ENCODE assay signal across 14 mouse cellular contexts in the genomic region with DNA sequence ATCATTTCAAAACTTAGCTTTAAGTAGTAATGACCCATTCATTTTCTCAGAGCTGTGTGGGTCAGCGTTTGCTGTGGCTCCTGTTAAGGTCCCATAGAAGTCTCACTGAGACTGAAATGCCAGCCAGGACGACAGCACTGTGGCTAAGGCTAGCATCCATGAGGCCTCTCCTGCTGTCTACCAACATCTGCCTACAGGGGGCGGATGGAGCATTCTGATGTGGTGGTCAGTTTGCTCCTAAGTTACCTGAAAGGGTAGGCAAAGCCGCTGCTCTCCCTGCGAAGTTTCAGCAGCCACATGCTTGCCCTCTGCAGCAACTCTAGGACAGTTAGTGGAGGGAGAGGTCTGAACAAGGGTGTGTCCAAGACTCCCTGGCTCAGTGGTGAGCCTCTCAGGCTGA. TPM values are rescaled to one million over a fixed set of nuclear protein-coding genes. Genes with fewer than 3 reads are reported as not detected.
A peak's percentile ranks its signal among the peaks of the same experiment; 100 is the strongest.
DNase-seq lines count a peak whose midpoint lies in the region; ATAC-seq and TF ChIP-seq lines count a peak whose summit lies in the region.
"Had no signal": no experiment of that assay in that cellular context is flagged by ENCODE, and none has a peak within 500 bp of the region (broad histone marks: within the 10 kb centered on the region; RNA-seq: fewer than 3 reads in every experiment).

No protein-coding gene starts in this region.

- H3K4me1 ChIP-seq in heart, embryonic 12.5 days (replicated peaks) = peaks cover 20% of the 10 kb centered on the region
- no peaks in the 10 kb centered on the region for H3K4me1 ChIP-seq in liver, postnatal 0 days (ENCODE audit: insufficient read depth)
- no peaks in the 10 kb centered on the region; the same call in 1 of the 2 replicates for H3K4me1 ChIP-seq in liver, embryonic 11.5 days (replicated peaks; ENCODE audit: control insufficient read depth, insufficient read depth, low read length)
- H3K4me1 ChIP-seq in cortical plate, adult 2 months (ENCODE audit: control insufficient read depth, insufficient read depth, low read length) = no peaks in the 10 kb centered on the region; the same call in 1 of the 2 replicates
- H3K4me1 ChIP-seq: stomach, embryonic 15.5 days had no signal

- H3K36me3 ChIP-seq in heart, embryonic 12.5 days = peaks cover 84% of the 10 kb centered on the region
- peaks cover 64% of the 10 kb centered on the region for H3K36me3 ChIP-seq in liver, postnatal 0 days (replicated peaks; ENCODE audit: insufficient read depth, low read length)
- H3K36me3 ChIP-seq in liver, embryonic 11.5 days (ENCODE audit: control insufficient read depth, insufficient read depth, low read length) = peaks cover 58% of the 10 kb centered on the region

- WGBS in heart, embryonic 12.5 days = 64% methylated on average over 5 of the region's 5 CpGs
- 62% methylated on average over 5 of the region's 5 CpGs for WGBS in liver, postnatal 0 days (ENCODE audit: insufficient replicate concordance)
- WGBS in liver, embryonic 11.5 days = 63% methylated on average over 5 of the region's 5 CpGs

- no peak overlapping the region for H3K27ac ChIP-seq in heart, embryonic 12.5 days (ENCODE audit: poor library complexity, severe bottlenecking)
- H3K27ac ChIP-seq in liver, postnatal 0 days (ENCODE audit: low read depth) = no peak overlapping the region
- H3K27ac ChIP-seq in liver, embryonic 11.5 days (ENCODE audit: low read depth, low read length) = no peak overlapping the region
- H3K27ac ChIP-seq in cortical plate, adult 2 months (ENCODE audit: insufficient read depth, low read length) = no peak overlapping the region
- H3K27ac ChIP-seq: heart, embryonic 13.5 days; limb, embryonic 12.5 days; stomach, embryonic 15.5 days had no signal

- H3K9me3 ChIP-seq in heart, embryonic 12.5 days (replicated peaks) = no peaks in the 10 kb centered on the region
- no peaks in the 10 kb centered on the region for H3K9me3 ChIP-seq in liver, postnatal 0 days (ENCODE audit: low read length)
- no peaks in the 10 kb centered on the region for H3K9me3 ChIP-seq in liver, embryonic 11.5 days (ENCODE audit: control insufficient read depth, low read length)
- H3K9me3 ChIP-seq: G1E; heart, embryonic 13.5 days; limb, embryonic 12.5 days; stomach, embryonic 15.5 days had no signal

- no peaks in the 10 kb centered on the region for H3K27me3 ChIP-seq in heart, embryonic 12.5 days (replicated peaks)
- H3K27me3 ChIP-seq in liver, postnatal 0 days (ENCODE audit: insufficient read depth, low read length) = no peaks in the 10 kb centered on the region
- no peaks in the 10 kb centered on the region for H3K27me3 ChIP-seq in liver, embryonic 11.5 days (replicated peaks; ENCODE audit: control insufficient read depth, insufficient read depth, low read length)
- H3K27me3 ChIP-seq: heart, embryonic 13.5 days; limb, embryonic 12.5 days; stomach, embryonic 15.5 days had no signal

- ATAC-seq in heart, embryonic 12.5 days (ENCODE audit: insufficient number of reproducible peaks, low FRiP score) = no peak
- ATAC-seq in liver, postnatal 0 days = no peak
- ATAC-seq in liver, embryonic 11.5 days (replicated peaks; ENCODE audit: low FRiP score) = no peak

- no peak overlapping the region for H3K4me3 ChIP-seq in heart, embryonic 12.5 days
- no peak overlapping the region for H3K4me3 ChIP-seq in liver, postnatal 0 days (ENCODE audit: low read depth, low read length)
- H3K4me3 ChIP-seq in liver, embryonic 11.5 days (ENCODE audit: low read depth, low read length) = no peak overlapping the region
- H3K4me3 ChIP-seq in cortical plate, adult 2 months (ENCODE audit: insufficient read depth, low read length) = no peak overlapping the region
- H3K4me3 ChIP-seq: heart, embryonic 13.5 days; limb, embryonic 12.5 days; stomach, embryonic 15.5 days had no signal

- H3K9ac ChIP-seq in heart, embryonic 12.5 days = no peak overlapping the region
- no peak overlapping the region for H3K9ac ChIP-seq in liver, postnatal 0 days (replicated peaks)
- H3K9ac ChIP-seq in liver, embryonic 11.5 days (ENCODE audit: low read depth, low read length) = no peak overlapping the region
- H3K9ac ChIP-seq: heart, embryonic 13.5 days; limb, embryonic 12.5 days; stomach, embryonic 15.5 days had no signal

- no peak overlapping the region for H3K4me2 ChIP-seq in heart, embryonic 12.5 days
- no peak overlapping the region for H3K4me2 ChIP-seq in liver, postnatal 0 days (ENCODE audit: low read depth, low read length)
- no peak overlapping the region for H3K4me2 ChIP-seq in liver, embryonic 11.5 days
- H3K4me2 ChIP-seq: heart, embryonic 13.5 days; limb, embryonic 12.5 days; stomach, embryonic 15.5 days had no signal

- TF ChIP-seq CTCF in liver, postnatal 0 days (IDR thresholded peaks at IDR 0.05; ENCODE audit: low read depth) = peak; percentile 49
- TF ChIP-seq CTCF in cortical plate, adult 2 months (IDR thresholded peaks at IDR 0.05; ENCODE audit: extremely low read depth, insufficient read depth, low read length) = 0 out of 2 replicates have a peak, but pooled peaks have one; percentile 19

- TF ChIP-seq POLR2A in cortical plate, adult 2 months (IDR thresholded peaks at IDR 0.05; ENCODE audit: extremely low read depth, insufficient read depth, low read length) = no peak

- peak; percentile 47 for DNase-seq in heart, postnatal 4 days
- DNase-seq in liver, postnatal 0 days = no peak
- no peak for DNase-seq in liver, embryonic 11.5 days (ENCODE audit: low spot score)
- peak; percentile 53 for DNase-seq in ES-CJ7 (ENCODE audit: low read depth, low spot score)
- DNase-seq in frontal cortex, postnatal 36 days (ENCODE audit: low spot score in 2 of 2) = no peak
- DNase-seq in T-cell, adult 2 months (ENCODE audit: low spot score) = no peak
- DNase-seq: adrenal gland, adult 8-10 months; right cerebral cortex, adult 18-20 months had no signal

- TF ChIP-seq EP300 in liver, postnatal 0 days (IDR thresholded peaks at IDR 0.05; ENCODE audit: low read depth) = no peak

RNA-seq across cellular contexts. Expression of a gene that starts 4.2 kb away (rescaled TPM):
- total RNA-seq in heart, postnatal 4 days (2021) = under 1 TPM; 0.20 to 0.36 TPM
- polyA plus RNA-seq in heart, embryonic 12.5 days (2016; fragmentation: Nextera tagmentation; extraction: Ambion mirVana) = 0.09 TPM in 2 replicates
- not detected in 2 replicates for polyA plus RNA-seq in liver, postnatal 0 days (2015; fragmentation: Nextera tagmentation; extraction: Ambion mirVana)
- 0.14 TPM in 1 of 2 replicates, not detected in the other for polyA plus RNA-seq in liver, embryonic 11.5 days (2014; fragmentation: Nextera tagmentation; extraction: Ambion mirVana)
- 0.21 and 0.35 TPM in 2 replicates for polyA plus RNA-seq in cortical plate, adult 2 months (2012; rRNA removed)
- polyA plus RNA-seq: G1E had no signal

RNA-seq across cellular contexts. Expression of a gene that starts 54.8 kb away (rescaled TPM):
- 10 to 100 TPM; 33.9 to 34.4 TPM for total RNA-seq in heart, postnatal 4 days (2021)
- 21.3 and 21.8 TPM in 2 replicates for polyA plus RNA-seq in heart, embryonic 12.5 days (2016; fragmentation: Nextera tagmentation; extraction: Ambion mirVana)
- 5.1 and 5.4 TPM in 2 replicates for polyA plus RNA-seq in liver, postnatal 0 days (2015; fragmentation: Nextera tagmentation; extraction: Ambion mirVana)
- polyA plus RNA-seq in liver, embryonic 11.5 days (2014; fragmentation: Nextera tagmentation; extraction: Ambion mirVana) = 23.1 and 25.3 TPM in 2 replicates
- 23.8 and 24.1 TPM in 2 replicates for polyA plus RNA-seq in cortical plate, adult 2 months (2012; rRNA removed)

Comparison
In these comparisons a context has a peak if more than half of its experiments do, and no peak if none do; other contexts are left out.
1. DNase-seq: peak in heart, postnatal 4 days (single experiment) and ES-CJ7 (single experiment); none in liver, postnatal 0 days (single experiment), liver, embryonic 11.5 days (single experiment), frontal cortex, postnatal 36 days (0 of 2) and T-cell, adult 2 months (single experiment).